Mouse (Mus musculus): ENCODE measurements around the gene Kalrn. TPM values are rescaled to one million over a fixed set of nuclear protein-coding genes. Genes with fewer than 3 reads are reported as not detected.

Kalrn gene
- polyA plus RNA-seq, 1 experiment from 2014 or later = 22.4 TPM

GRCm38 (mm10) chr16:34485483-34485882 lies 87.8 kb downstream of the Kalrn start:
- WGBS = 93% methylated on average over 6 of the region's 6 CpGs
- H3K36me3 ChIP-seq (ENCODE audit: control insufficient read depth, insufficient read depth, low read length) = no peaks in the 10 kb centered on the region
- DNase-seq (ENCODE audit: low spot score) (no peak), ATAC-seq (replicated peaks; ENCODE audit: low FRiP score) (no peak)
- H3K9ac ChIP-seq (ENCODE audit: low read length) = no peak overlapping the region
- 0 out of 2 replicates have a peak, but pooled peaks cover 1% of the 10 kb centered on the region for H3K4me1 ChIP-seq (replicated peaks; ENCODE audit: control insufficient read depth, insufficient read depth, low read length)
- no peak overlapping the region for H3K27ac ChIP-seq (ENCODE audit: low read depth, low read length)
- no peaks in the 10 kb centered on the region for H3K9me3 ChIP-seq (ENCODE audit: control insufficient read depth, low read length)
- no peaks in the 10 kb centered on the region for H3K27me3 ChIP-seq (ENCODE audit: control insufficient read depth, insufficient read depth, low read length)
- no peak overlapping the region for H3K4me2 ChIP-seq (ENCODE audit: low read depth, low read length, severe bottlenecking)
- H3K4me3 ChIP-seq (ENCODE audit: low read depth, low read length) = no peak overlapping the region

DNA sequence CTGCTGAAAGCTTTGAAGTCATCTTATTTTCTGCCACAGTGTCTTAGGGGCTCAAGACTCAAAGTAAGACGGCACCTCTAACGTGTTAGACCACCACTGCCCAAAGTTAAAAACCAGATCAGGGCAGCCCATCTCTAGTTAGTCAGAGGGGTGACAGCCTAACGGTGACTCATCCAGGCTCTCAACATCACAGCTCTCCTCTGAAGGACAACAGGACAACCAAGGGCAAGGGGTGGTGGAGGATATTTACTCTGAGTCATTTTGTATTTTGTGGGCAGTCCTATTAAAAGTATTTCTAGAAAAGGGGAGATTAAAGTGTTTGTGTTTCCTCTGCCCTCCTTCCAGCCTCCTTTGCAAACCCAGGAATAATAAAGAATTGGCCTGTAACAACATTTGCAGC lies 88.4 kb downstream of the Kalrn start:
- Histone ChIP-seq H3K4me2 (ENCODE audit: low read depth, low read length, severe bottlenecking) (no peak overlapping the region), H3K9ac (ENCODE audit: low read length) (no peak overlapping the region), H3K36me3 (ENCODE audit: control insufficient read depth, insufficient read depth, low read length) (no peaks in the 10 kb centered on the region), H3K4me1 (replicated peaks; ENCODE audit: control insufficient read depth, insufficient read depth, low read length) (0 out of 2 replicates have a peak, but pooled peaks cover 1% of the 10 kb centered on the region), H3K27me3 (ENCODE audit: control insufficient read depth, insufficient read depth, low read length) (no peaks in the 10 kb centered on the region), H3K4me3 (ENCODE audit: low read depth, low read length) (no peak overlapping the region), H3K27ac (ENCODE audit: low read depth, low read length) (no peak overlapping the region), H3K9me3 (ENCODE audit: control insufficient read depth, low read length) (no peaks in the 10 kb centered on the region)
- DNase-seq (ENCODE audit: low spot score) = no peak
- 60% methylated on average over 3 of the region's 3 CpGs for WGBS
- no peak for ATAC-seq (replicated peaks; ENCODE audit: low FRiP score)

DNA sequence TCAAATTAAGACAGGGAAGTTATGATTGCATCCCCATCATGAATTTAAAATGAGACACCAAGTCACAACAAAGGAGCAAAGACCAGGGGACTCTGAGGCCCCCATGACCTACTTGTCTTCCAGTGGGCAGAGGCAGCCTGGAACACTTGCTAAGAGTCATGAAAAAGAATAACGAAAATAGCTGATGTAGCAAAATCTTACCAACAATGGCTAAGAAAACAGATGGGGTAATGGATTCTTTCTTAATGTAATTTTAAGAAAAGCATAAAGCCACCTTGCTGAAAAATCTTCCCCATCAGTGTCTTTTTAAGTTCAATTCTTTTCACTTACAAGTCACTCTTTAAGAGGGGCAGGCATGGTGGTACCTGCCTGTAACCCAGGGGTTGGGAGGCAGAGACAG lies 89.1 kb downstream of the Kalrn start:
- no peak overlapping the region for H3K4me3 ChIP-seq (ENCODE audit: low read depth, low read length)
- 0 out of 2 replicates have a peak, but pooled peaks cover 1% of the 10 kb centered on the region for H3K4me1 ChIP-seq (replicated peaks; ENCODE audit: control insufficient read depth, insufficient read depth, low read length)
- no peak for DNase-seq (ENCODE audit: low spot score)
- no peak for ATAC-seq (replicated peaks; ENCODE audit: low FRiP score)
- H3K27ac ChIP-seq (ENCODE audit: low read depth, low read length) = no peak overlapping the region
- no peak overlapping the region for H3K9ac ChIP-seq (ENCODE audit: low read length)
- WGBS = 91% methylated on average over 1 of the region's 1 CpGs
- no peaks in the 10 kb centered on the region for H3K36me3 ChIP-seq (ENCODE audit: control insufficient read depth, insufficient read depth, low read length)
- no peaks in the 10 kb centered on the region for H3K9me3 ChIP-seq (ENCODE audit: control insufficient read depth, low read length)
- H3K27me3 ChIP-seq (ENCODE audit: control insufficient read depth, insufficient read depth, low read length) = no peaks in the 10 kb centered on the region
- H3K4me2 ChIP-seq (ENCODE audit: low read depth, low read length, severe bottlenecking) = no peak overlapping the region

DNA sequence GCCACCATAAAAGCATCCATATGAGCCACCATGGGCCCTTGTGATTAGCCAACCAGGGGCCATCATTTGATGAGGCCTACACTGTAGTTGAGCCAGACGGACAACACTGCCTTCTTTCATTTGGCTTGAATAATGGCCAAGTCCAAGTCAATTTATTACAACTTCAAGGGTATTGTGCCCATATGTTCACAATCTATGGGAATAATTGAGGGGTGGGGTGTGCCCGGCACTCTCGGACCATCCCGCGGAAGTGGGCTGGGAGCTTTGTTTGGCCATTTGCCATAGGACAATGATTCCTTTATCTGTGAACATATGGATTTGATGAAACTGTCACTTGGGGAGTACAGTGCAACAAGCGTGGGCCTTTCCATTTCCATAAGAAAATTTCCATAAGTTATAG lies 89.6 kb downstream of the Kalrn start:
- ATAC-seq (replicated peaks; ENCODE audit: low FRiP score) (no peak), DNase-seq (ENCODE audit: low spot score) (no peak)
- Histone ChIP-seq H3K4me3 (ENCODE audit: low read depth, low read length) (no peak overlapping the region), H3K9ac (ENCODE audit: low read length) (no peak overlapping the region), H3K4me2 (ENCODE audit: low read depth, low read length, severe bottlenecking) (no peak overlapping the region), H3K27ac (ENCODE audit: low read depth, low read length) (no peak overlapping the region), H3K36me3 (ENCODE audit: control insufficient read depth, insufficient read depth, low read length) (no peaks in the 10 kb centered on the region), H3K27me3 (ENCODE audit: control insufficient read depth, insufficient read depth, low read length) (no peaks in the 10 kb centered on the region), H3K9me3 (ENCODE audit: control insufficient read depth, low read length) (no peaks in the 10 kb centered on the region), H3K4me1 (replicated peaks; ENCODE audit: control insufficient read depth, insufficient read depth, low read length) (0 out of 2 replicates have a peak, but pooled peaks cover 1% of the 10 kb centered on the region)
- WGBS = 65% methylated on average over 6 of the region's 6 CpGs

GRCm38 (mm10) chr16:34474741-34475140 lies 98.6 kb downstream of the Kalrn start:
- no peak for ATAC-seq (replicated peaks; ENCODE audit: low FRiP score)
- WGBS = 71% methylated on average over 4 of the region's 4 CpGs

DNA sequence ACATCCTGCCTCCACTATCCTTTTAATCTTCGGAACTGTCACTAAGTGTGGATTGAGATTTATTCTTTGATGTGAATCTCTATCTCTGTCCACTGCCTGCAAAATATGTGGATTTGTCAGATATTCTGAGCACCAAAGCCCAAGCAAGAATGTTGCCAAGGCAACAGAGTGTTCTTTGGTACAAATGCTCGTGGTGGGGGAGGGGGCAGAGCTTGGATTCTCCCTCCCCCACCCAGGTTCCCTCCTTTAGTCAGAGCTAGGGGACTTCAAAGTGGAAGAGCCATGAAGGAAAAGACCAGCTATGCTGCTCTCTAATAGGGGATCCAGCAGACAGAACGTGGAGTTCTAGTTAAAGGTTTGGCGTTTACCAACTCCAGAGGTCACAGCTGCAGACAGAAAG lies 99.4 kb downstream of the Kalrn start:
- Histone ChIP-seq H3K36me3 (ENCODE audit: control insufficient read depth, insufficient read depth, low read length) (no peaks in the 10 kb centered on the region), H3K9ac (ENCODE audit: low read length) (no peak overlapping the region), H3K9me3 (ENCODE audit: control insufficient read depth, low read length) (no peaks in the 10 kb centered on the region), H3K27ac (ENCODE audit: low read depth, low read length) (no peak overlapping the region), H3K4me1 (replicated peaks; ENCODE audit: control insufficient read depth, insufficient read depth, low read length) (peaks cover 15% of the 10 kb centered on the region), H3K4me2 (ENCODE audit: low read depth, low read length, severe bottlenecking) (no peak overlapping the region), H3K27me3 (ENCODE audit: control insufficient read depth, insufficient read depth, low read length) (no peaks in the 10 kb centered on the region), H3K4me3 (ENCODE audit: low read depth, low read length) (no peak overlapping the region)
- ATAC-seq (replicated peaks; ENCODE audit: low FRiP score) = no peak
- WGBS = 52% methylated on average over 4 of the region's 4 CpGs
- DNase-seq (ENCODE audit: low spot score) = no peak

More at GRCm38 (mm10) chr16:34474741-34475140, 98.6 kb downstream of the Kalrn start:
- Histone ChIP-seq H3K4me1 (replicated peaks; ENCODE audit: control insufficient read depth, insufficient read depth, low read length) (peaks cover 11% of the 10 kb centered on the region), H3K36me3 (ENCODE audit: control insufficient read depth, insufficient read depth, low read length) (no peaks in the 10 kb centered on the region), H3K4me3 (ENCODE audit: low read depth, low read length) (no peak overlapping the region), H3K27ac (ENCODE audit: low read depth, low read length) (no peak overlapping the region), H3K27me3 (ENCODE audit: control insufficient read depth, insufficient read depth, low read length) (no peaks in the 10 kb centered on the region), H3K9ac (ENCODE audit: low read length) (no peak overlapping the region), H3K9me3 (ENCODE audit: control insufficient read depth, low read length) (no peaks in the 10 kb centered on the region), H3K4me2 (ENCODE audit: low read depth, low read length, severe bottlenecking) (no peak overlapping the region)
- DNase-seq (ENCODE audit: low spot score) = no peak

- no peak for DNase-seq (ENCODE audit: low spot score)
- ATAC-seq (replicated peaks; ENCODE audit: low FRiP score) = no peak
- Histone ChIP-seq H3K4me1 (replicated peaks; ENCODE audit: control insufficient read depth, insufficient read depth, low read length) (peaks cover 15% of the 10 kb centered on the region), H3K27ac (ENCODE audit: low read depth, low read length) (no peak overlapping the region), H3K9me3 (ENCODE audit: control insufficient read depth, low read length) (no peaks in the 10 kb centered on the region), H3K27me3 (ENCODE audit: control insufficient read depth, insufficient read depth, low read length) (no peaks in the 10 kb centered on the region), H3K9ac (ENCODE audit: low read length) (no peak overlapping the region), H3K36me3 (ENCODE audit: control insufficient read depth, insufficient read depth, low read length) (no peaks in the 10 kb centered on the region), H3K4me2 (ENCODE audit: low read depth, low read length, severe bottlenecking) (no peak overlapping the region), H3K4me3 (ENCODE audit: low read depth, low read length) (no peak overlapping the region)
- 87% methylated on average over 4 of the region's 4 CpGs for WGBS
Measured at GRCm38 (mm10) chr16:34471441-34471840, 101.9 kb downstream of the Kalrn start.

DNA sequence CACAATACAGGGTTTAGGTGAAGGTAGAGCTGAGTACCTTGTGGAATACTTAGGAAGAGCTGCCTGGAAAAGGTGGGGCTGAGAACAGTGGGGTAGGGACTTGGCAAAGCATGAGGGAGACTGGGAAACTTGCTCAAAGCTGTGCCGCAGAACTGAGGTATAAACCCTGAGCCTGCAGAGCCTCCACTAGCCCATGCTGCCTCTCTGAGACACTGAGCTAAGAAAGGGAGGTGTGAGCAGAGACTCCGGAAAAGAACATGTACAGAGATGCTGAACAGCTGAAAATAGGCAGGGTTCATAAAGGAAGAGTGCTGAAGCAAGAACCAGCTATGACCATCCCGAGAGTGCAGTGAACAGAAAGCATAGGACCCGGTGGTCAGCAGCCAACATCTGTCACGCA lies 103.0 kb downstream of the Kalrn start:
- Histone ChIP-seq H3K27ac (ENCODE audit: low read depth, low read length) (no peak overlapping the region), H3K9ac (ENCODE audit: low read length) (no peak overlapping the region), H3K9me3 (ENCODE audit: control insufficient read depth, low read length) (no peaks in the 10 kb centered on the region), H3K4me1 (replicated peaks; ENCODE audit: control insufficient read depth, insufficient read depth, low read length) (peaks cover 15% of the 10 kb centered on the region), H3K4me2 (ENCODE audit: low read depth, low read length, severe bottlenecking) (no peak overlapping the region), H3K4me3 (ENCODE audit: low read depth, low read length) (no peak overlapping the region), H3K27me3 (ENCODE audit: control insufficient read depth, insufficient read depth, low read length) (no peaks in the 10 kb centered on the region), H3K36me3 (ENCODE audit: control insufficient read depth, insufficient read depth, low read length) (no peaks in the 10 kb centered on the region)
- no peak for ATAC-seq (replicated peaks; ENCODE audit: low FRiP score)
- DNase-seq (ENCODE audit: low spot score) = no peak
- 86% methylated on average over 5 of the region's 5 CpGs for WGBS

DNA sequence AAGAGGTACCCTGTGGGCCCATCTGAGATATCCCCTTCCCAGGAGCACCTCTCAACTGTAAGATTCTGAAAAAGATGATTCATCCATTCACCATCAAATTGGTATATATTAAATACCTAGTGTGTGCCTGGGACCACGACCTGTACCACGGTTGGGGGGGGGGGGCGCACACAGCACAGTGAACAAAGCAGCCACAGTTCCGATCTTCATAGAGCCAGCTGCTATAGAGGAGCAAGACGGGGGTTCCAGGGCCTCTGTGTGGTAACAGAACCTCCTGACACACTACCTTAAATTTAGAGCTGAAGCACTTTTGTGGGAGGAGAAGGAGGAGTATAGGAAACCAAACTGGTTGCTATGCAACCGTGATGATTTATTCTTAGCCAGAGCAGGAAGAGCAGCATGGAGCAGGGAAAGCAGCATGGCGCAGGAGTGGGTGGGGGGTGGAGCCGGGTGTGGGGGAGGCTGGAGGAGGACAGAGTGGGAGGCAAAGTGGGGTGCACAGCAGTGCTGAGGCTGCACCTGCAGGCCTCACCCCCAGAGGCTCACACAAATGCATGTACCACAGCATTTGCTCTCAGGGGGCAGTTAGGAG lies 104.0 kb downstream of the Kalrn start:
- H3K36me3 ChIP-seq (ENCODE audit: control insufficient read depth, insufficient read depth, low read length) = no peaks in the 10 kb centered on the region
- 56% methylated on average over 8 of the region's 8 CpGs for WGBS
- no peak overlapping the region for H3K4me3 ChIP-seq (ENCODE audit: low read depth, low read length)
- H3K9me3 ChIP-seq (ENCODE audit: control insufficient read depth, low read length) = no peaks in the 10 kb centered on the region
- no peak overlapping the region for H3K27ac ChIP-seq (ENCODE audit: low read depth, low read length)
- no peak overlapping the region for H3K4me2 ChIP-seq (ENCODE audit: low read depth, low read length, severe bottlenecking)
- ATAC-seq (replicated peaks; ENCODE audit: low FRiP score) = 0 out of 2 replicates have a peak, but pooled peaks have one; percentile 46
- H3K27me3 ChIP-seq (ENCODE audit: control insufficient read depth, insufficient read depth, low read length) = no peaks in the 10 kb centered on the region
- no peak overlapping the region for H3K9ac ChIP-seq (ENCODE audit: low read length)
- peaks cover 14% of the 10 kb centered on the region for H3K4me1 ChIP-seq (replicated peaks; ENCODE audit: control insufficient read depth, insufficient read depth, low read length)
- DNase-seq (ENCODE audit: low spot score) = no peak
